Mouse (Mus musculus): Measurements from ENCODE around the gene Rnf151. TPM values are rescaled to one million over a fixed set of nuclear protein-coding genes. Genes with fewer than 3 reads are reported as not detected.
"Not testable (repeated sequence)": the region's sequence is repeated elsewhere in the genome, so short reads cannot be mapped to it uniquely, and the experiment has no call there.

The Rnf151 gene
- total RNA-seq, 2 experiments from 2014 or later = not detected

GRCm38 (mm10) chr17:24669545-24670245 is 48.2 kb downstream of the Rnf151 start, which contains the start of gene Zfp598:
Gene Zfp598, plus strand, starts transcription at chr17:24669687.
- peak; percentile 80 to 84 for DNase-seq (ENCODE audit: low spot score in 2 of 2)

GRCm38 (mm10) chr17:24669214-24669544 is 48.7 kb downstream of the Rnf151 start:
- not testable (repeated sequence) for DNase-seq (ENCODE audit: low spot score in 2 of 2)

- DNase-seq (ENCODE audit: low spot score in 2 of 2) = no peak
Observed at GRCm38 (mm10) chr17:24667416-24667815, 50.4 kb downstream of the Rnf151 start.

- DNase-seq (ENCODE audit: low spot score in 2 of 2) = not testable (repeated sequence)
Observed at GRCm38 (mm10) chr17:24667011-24667410, 50.9 kb downstream of the Rnf151 start.

Other genes with a start within 250 kb of the Rnf151 start
- 10 to 100 TPM; 31.8 to 35.1 TPM for gene E4f1, start 247.8 kb downstream of the Rnf151 start, total RNA-seq (2021)
- 10 to 100 TPM; 44.6 to 46.4 TPM for gene Pgp, start 247.7 kb downstream of the Rnf151 start, total RNA-seq (2021)
- under 1 TPM; 0.50 to 0.93 TPM for gene Bricd5, start 244.2 kb downstream of the Rnf151 start, total RNA-seq (2021)
- gene Mlst8, start 239.0 kb downstream of the Rnf151 start, total RNA-seq (2021) = 10 to 100 TPM; 28.0 to 30.0 TPM
- 10 to 100 TPM; 62.4 to 65.2 TPM for gene Caskin1, start 229.5 kb downstream of the Rnf151 start, total RNA-seq (2021)
- gene Traf7, start 190.1 kb downstream of the Rnf151 start, total RNA-seq (2021) = 100 to 1,000 TPM; 137 to 149 TPM
- gene Rab26, start 183.9 kb downstream of the Rnf151 start, total RNA-seq (2021) = 1 to 10 TPM; 1.1 to 1.9 TPM
- gene Pkd1, start 168.2 kb downstream of the Rnf151 start, total RNA-seq (2021) = 10 to 100 TPM; 67.8 to 70.9 TPM
- 100 to 1,000 TPM; 110 to 119 TPM for gene Tsc2, start 85.4 kb downstream of the Rnf151 start, total RNA-seq (2021)
- gene Nthl1, start 85.4 kb downstream of the Rnf151 start, total RNA-seq (2021) = 10 to 100 TPM; 13.3 to 13.8 TPM
- gene Slc9a3r2, start 67.7 kb downstream of the Rnf151 start, total RNA-seq (2021) = 10 to 100 TPM; 62.2 to 64.2 TPM
- gene Npw, start 59.6 kb downstream of the Rnf151 start, total RNA-seq (2021) = not detected
- 10 to 100 TPM; 47.5 to 48.9 TPM for gene Zfp598, start 48.4 kb downstream of the Rnf151 start, total RNA-seq (2021)
- 1 to 10 TPM; 6.1 to 9.4 TPM for gene Syngr3, start 28.1 kb downstream of the Rnf151 start, total RNA-seq (2021)
- 10 to 100 TPM; 28.4 to 28.8 TPM for gene Gfer, start 21.9 kb downstream of the Rnf151 start, total RNA-seq (2021)
- gene Noxo1, start 21.8 kb downstream of the Rnf151 start, total RNA-seq (2021) = 1 to 10 TPM; 6.2 to 8.5 TPM
- 10 to 100 TPM; 37.8 to 40.9 TPM for gene Tbl3, start 10.4 kb downstream of the Rnf151 start, total RNA-seq (2021)
- 100 to 1,000 TPM; 867 to 881 TPM for gene Rps2, start 53 bp upstream of the Rnf151 start, total RNA-seq (2021)
- gene Ndufb10, start 6.4 kb upstream of the Rnf151 start, total RNA-seq (2021) = 100 to 1,000 TPM; 210 to 213 TPM
- 1 to 10 TPM; 5.9 to 6.9 TPM for gene Rpl3l, start 9.8 kb upstream of the Rnf151 start, total RNA-seq (2021)
- 10 to 100 TPM; 62.0 to 74.6 TPM for gene Msrb1, start 18.6 kb upstream of the Rnf151 start, total RNA-seq (2021)
- 1 to 10 TPM; 3.2 to 4.2 TPM for gene Hs3st6, start 34.9 kb upstream of the Rnf151 start, total RNA-seq (2021)
- 1 to 10 TPM in 1 of 2 experiments, under 1 TPM in 1; 0.64 to 1.3 TPM for gene Meiob, start 86.2 kb upstream of the Rnf151 start, total RNA-seq (2021)
- gene Hagh, start 122.1 kb upstream of the Rnf151 start, total RNA-seq (2021) = 10 to 100 TPM; 67.0 to 77.5 TPM
- gene Fahd1, start 132.3 kb upstream of the Rnf151 start, total RNA-seq (2021) = 10 to 100 TPM; 28.9 to 30.5 TPM
- 1 to 10 TPM; 2.0 to 7.4 TPM for gene Igfals, start 147.9 kb upstream of the Rnf151 start, total RNA-seq (2021)
- gene Nubp2, start 168.3 kb upstream of the Rnf151 start, total RNA-seq (2021) = 10 to 100 TPM; 51.9 to 55.3 TPM
- 10 to 100 TPM; 35.5 to 37.8 TPM for gene Spsb3, start 168.6 kb upstream of the Rnf151 start, total RNA-seq (2021)
- gene Eme2, start 177.0 kb upstream of the Rnf151 start, total RNA-seq (2021) = 10 to 100 TPM; 63.5 to 66.9 TPM
- gene Mrps34, start 177.1 kb upstream of the Rnf151 start, total RNA-seq (2021) = 100 to 1,000 TPM; 135 to 137 TPM
- 10 to 100 TPM; 73.7 to 76.7 TPM for gene Nme3, start 178.4 kb upstream of the Rnf151 start, total RNA-seq (2021)
- 100 to 1,000 TPM; 150 to 153 TPM for gene Mapk8ip3, start 218.9 kb upstream of the Rnf151 start, total RNA-seq (2021)
- 10 to 100 TPM; 58.7 to 65.9 TPM for gene Jpt2, start 242.6 kb upstream of the Rnf151 start, total RNA-seq (2021)

All from adrenal gland, postnatal 4 days (tissue).